Mouse (Mus musculus): ENCODE data around the gene Gpr152.

DNA sequence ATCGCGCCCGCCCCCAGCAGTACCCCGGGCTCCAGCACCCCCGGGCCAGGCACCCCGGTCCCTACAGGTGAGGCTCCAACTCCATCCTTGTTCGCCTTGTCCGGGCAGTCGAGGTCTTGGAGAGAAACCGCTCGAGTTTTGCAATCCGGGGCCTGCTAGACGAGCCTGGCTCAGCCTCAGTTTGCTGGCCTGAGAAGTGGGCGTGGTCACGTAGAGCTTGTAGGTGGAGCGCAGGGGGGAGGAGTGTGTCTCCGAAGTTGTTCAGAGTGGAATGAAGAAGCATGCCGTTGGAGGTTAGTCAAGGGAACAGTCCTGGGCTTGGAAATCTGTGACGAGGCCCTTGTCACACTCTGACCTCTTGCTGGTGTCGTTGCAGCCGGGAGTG lies 42.2 kb upstream of the Gpr152 start:
- TF ChIP-seq CTCF (IDR thresholded peaks at IDR 0.05; ENCODE audit: insufficient read depth, low read length) = no peak
- TF ChIP-seq POLR2A (IDR thresholded peaks at IDR 0.05; ENCODE audit: borderline replicate concordance, extremely low read depth, low read depth, low read length) = no peak
